Mouse (Mus musculus) embryonic facial prominence, embryonic 15.5 days (tissue): ENCODE data around the gene Plekhg3. TPM values are rescaled to one million over a fixed set of nuclear protein-coding genes. Genes with fewer than 3 reads are reported as not detected.
A peak's percentile ranks its signal among the peaks of the same experiment; 100 is the strongest.

Experiments
- ATAC-seq: fragments of 200-750 bp; cut with Nextera tagmentation; 2 replicates; pipeline ENCODE4 v1.8.0; 2017; ENCODE audit warnings: low read depth, moderate TSS enrichment; ENCODE audit not compliant: insufficient number of reproducible peaks, low FRiP score, low TSS enrichment
- H3K27ac ChIP-seq: fragments of 300-500 bp; sonication (generic); replicated peaks from 2 replicates; pipeline ENCODE4 v1.5.1; 2015; ENCODE audit warnings: mild to moderate bottlenecking, inconsistent platforms
- H3K27me3 ChIP-seq: fragments of 300-500 bp; sonication (generic); 2 replicates; pipeline ENCODE4 v1.6.1; 2015; ENCODE audit warnings: inconsistent platforms
- H3K36me3 ChIP-seq: fragments of 300-500 bp; sonication (generic); 2 replicates; pipeline ENCODE4 v1.6.1; 2015; ENCODE audit warnings: mild to moderate bottlenecking, inconsistent platforms
- H3K4me1 ChIP-seq: fragments of 300-500 bp; sonication (generic); 2 replicates; pipeline ENCODE4 v1.6.1; 2015; ENCODE audit warnings: inconsistent platforms
- H3K4me2 ChIP-seq: fragments of 300-500 bp; sonication (generic); replicated peaks from 2 replicates; pipeline ENCODE4 v1.6.1; 2015; ENCODE audit warnings: mild to moderate bottlenecking, inconsistent platforms
- H3K4me3 ChIP-seq: fragments of 300-500 bp; sonication (generic); replicated peaks from 2 replicates; pipeline ENCODE4 v1.5.1; 2015; ENCODE audit warnings: mild to moderate bottlenecking, inconsistent platforms
- H3K9ac ChIP-seq: fragments of 300-500 bp; sonication (generic); 2 replicates; pipeline ENCODE4 v1.6.1; 2015; ENCODE audit warnings: inconsistent platforms
- H3K9me3 ChIP-seq: fragments of 300-500 bp; sonication (generic); replicated peaks from 2 replicates; pipeline ENCODE4 v1.6.1; 2016; ENCODE audit warnings: inconsistent platforms
- WGBS: fragments of 180-500 bp; shearing (Covaris S2); methylation state at CpG from one replicate; pipeline ENCODE4 v1.1.7; 2015; 5-methylcytosine and 5-hydroxymethylcytosine counted together
- polyA plus RNA-seq: library from polyadenylated mRNA; unstranded; fragments of >200 nt; fragmentation: Nextera tagmentation; extraction: Ambion mirVana; gene quantifications from 2 replicates; pipeline ENCODE4 v1.2.1, GENCODE M21; 2015

Gene Plekhg3
- polyA plus RNA-seq, 1 experiment from 2014 or later: 8.9 TPM

DNA sequence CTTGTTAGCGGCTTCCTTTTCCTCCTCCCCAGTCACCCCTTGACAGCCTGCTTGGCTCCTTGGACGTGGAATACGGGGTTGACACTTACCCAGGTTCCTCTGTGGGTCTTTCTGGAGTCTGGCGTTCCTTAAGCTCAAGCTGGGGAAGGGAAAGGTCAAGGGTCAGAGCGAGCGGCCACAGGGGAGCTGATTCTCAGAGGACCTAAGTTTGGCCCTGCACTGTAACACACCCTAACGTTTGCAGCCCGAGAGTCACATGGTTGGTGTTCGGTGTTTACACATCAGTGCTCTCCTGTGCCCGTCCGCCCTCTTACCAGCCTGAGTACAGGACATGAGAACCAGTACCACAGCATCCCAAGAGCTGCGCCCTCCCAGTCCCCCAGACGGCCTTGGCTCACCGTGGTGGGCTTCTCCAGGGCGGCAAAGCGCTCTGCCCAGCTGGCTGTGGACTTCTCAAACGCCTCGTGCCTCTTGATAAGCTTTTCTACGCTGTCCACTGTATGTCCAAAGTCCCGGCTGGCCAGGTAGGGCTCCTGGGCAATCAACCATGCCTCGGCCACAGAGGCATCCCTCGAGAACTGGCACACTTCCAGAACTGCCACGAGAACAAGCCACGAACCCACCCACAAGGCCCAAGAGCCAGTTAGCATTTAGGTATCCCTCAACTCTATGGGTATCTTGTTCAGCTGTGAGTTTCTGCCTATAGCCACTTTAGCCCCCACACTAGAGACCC, 67.7 kb downstream of the Plekhg3 start:
- ATAC-seq: no peak
- no peak overlapping the region for H3K9ac ChIP-seq

DNA sequence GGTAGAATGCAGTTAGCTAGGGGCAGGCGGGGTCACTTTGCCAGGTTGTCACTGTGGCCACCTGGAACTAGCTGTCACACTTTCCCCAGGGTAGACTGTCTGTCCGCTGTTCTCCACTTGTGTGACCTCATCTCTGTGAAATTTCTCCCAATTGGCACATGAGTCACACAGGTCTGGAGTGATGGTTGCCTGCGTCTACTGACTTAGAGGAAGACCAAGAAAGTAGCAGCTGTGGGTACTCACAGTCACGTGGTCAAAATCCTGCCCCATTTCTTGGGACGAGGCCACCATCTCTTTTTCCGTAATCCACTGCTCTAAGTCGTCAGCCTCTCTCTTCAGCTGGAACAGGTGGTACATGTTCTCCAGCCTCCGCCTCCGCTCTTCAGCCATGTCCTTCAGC, 73.1 kb downstream of the Plekhg3 start:
- H3K27ac ChIP-seq: no peak overlapping the region
- no peaks in the 10 kb centered on the region for H3K4me1 ChIP-seq
- no peaks in the 10 kb centered on the region for H3K9me3 ChIP-seq
- WGBS: 81% methylated on average over 9 of the region's 9 CpGs
- ATAC-seq: no peak
- no peak overlapping the region for H3K9ac ChIP-seq
- H3K27me3 ChIP-seq: no peaks in the 10 kb centered on the region
- no peak overlapping the region for H3K4me2 ChIP-seq
- no peak overlapping the region for H3K4me3 ChIP-seq
- no peaks in the 10 kb centered on the region for H3K36me3 ChIP-seq

More for the DNA sequence above, 67.7 kb downstream of the Plekhg3 start:
- Histone ChIP-seq H3K27ac (no peak overlapping the region), H3K4me3 (no peak overlapping the region), H3K4me2 (no peak overlapping the region), H3K4me1 (peaks cover 33% of the 10 kb centered on the region), H3K9me3 (no peaks in the 10 kb centered on the region), H3K27me3 (no peaks in the 10 kb centered on the region), H3K36me3 (no peaks in the 10 kb centered on the region)
- 67% methylated on average over 24 of the region's 24 CpGs for WGBS

DNA sequence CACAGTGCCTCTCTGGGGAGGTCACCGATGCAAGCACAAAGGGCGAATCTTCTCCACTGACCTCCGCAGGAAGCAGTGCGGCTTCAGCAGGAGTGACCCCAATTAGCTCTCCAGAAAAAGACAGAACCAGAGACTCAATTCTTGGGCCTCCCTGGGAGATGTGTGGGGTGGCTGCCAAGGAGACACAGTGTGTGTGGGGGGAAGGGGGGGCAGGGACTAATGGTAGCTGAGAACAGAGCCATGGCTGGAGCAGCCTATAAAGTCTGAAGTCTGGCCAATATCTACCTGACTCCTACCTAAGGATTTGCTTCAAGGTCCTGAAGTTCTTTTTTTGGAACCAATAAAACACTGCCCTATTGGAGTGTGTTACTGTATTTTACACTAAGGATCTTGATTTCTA, 73.9 kb downstream of the Plekhg3 start:
- WGBS: 57% methylated on average over 4 of the region's 4 CpGs
- no peaks in the 10 kb centered on the region for H3K9me3 ChIP-seq
- no peak overlapping the region for H3K27ac ChIP-seq
- no peaks in the 10 kb centered on the region for H3K36me3 ChIP-seq
- no peak overlapping the region for H3K4me2 ChIP-seq
- H3K9ac ChIP-seq: no peak overlapping the region
- no peak overlapping the region for H3K4me3 ChIP-seq
- ATAC-seq: no peak
- H3K4me1 ChIP-seq: no peaks in the 10 kb centered on the region
- H3K27me3 ChIP-seq: no peaks in the 10 kb centered on the region

DNA sequence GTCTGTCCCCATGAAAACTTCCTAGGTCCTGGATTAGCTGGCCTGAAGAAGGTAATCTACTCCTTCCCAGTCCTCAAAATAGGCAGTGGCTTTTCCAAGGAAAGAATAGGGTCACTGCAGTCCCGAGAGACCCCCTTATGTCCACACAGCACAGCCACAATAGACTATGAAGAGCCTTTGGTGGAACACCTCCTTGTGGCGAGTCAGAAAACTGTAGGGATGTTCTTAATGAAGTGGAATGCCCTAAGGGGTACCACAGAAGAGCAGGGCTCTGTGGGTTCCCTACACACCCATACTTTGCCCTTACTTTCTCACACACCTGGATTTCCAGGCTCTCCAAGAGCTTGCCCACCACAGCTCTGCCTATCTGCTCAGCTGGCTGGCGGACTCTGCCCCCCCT, 75.1 kb downstream of the Plekhg3 start:
- no peak for ATAC-seq
- 59% methylated on average over 3 of the region's 3 CpGs for WGBS
- H3K9ac ChIP-seq: no peak overlapping the region
- H3K4me1 ChIP-seq: no peaks in the 10 kb centered on the region
- no peaks in the 10 kb centered on the region for H3K9me3 ChIP-seq
- H3K4me2 ChIP-seq: no peak overlapping the region
- H3K36me3 ChIP-seq: no peaks in the 10 kb centered on the region
- no peaks in the 10 kb centered on the region for H3K27me3 ChIP-seq
- no peak overlapping the region for H3K4me3 ChIP-seq
- H3K27ac ChIP-seq: no peak overlapping the region

DNA sequence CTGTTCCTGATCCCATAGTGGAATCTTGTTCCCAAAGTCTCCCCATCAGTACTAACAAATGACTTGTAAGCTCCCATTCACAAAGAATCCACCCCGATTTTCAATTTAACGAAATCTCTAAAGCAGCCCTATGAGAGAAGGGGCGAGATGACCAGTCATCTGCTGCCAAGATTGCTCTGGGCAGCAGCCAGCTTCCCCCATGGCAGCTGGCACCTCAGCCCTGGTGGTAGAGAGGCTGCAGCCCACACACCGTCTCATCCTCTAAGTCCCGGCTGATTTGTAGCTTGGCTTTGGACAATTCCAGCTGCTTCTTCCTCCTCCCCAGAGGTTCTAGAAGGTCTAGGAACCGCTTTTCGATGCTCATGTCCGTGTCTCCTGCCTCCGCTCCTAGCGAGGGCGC, 77.5 kb downstream of the Plekhg3 start:
- H3K4me2 ChIP-seq: no peak overlapping the region
- WGBS: 84% methylated on average over 11 of the region's 11 CpGs
- ATAC-seq: no peak

DNA sequence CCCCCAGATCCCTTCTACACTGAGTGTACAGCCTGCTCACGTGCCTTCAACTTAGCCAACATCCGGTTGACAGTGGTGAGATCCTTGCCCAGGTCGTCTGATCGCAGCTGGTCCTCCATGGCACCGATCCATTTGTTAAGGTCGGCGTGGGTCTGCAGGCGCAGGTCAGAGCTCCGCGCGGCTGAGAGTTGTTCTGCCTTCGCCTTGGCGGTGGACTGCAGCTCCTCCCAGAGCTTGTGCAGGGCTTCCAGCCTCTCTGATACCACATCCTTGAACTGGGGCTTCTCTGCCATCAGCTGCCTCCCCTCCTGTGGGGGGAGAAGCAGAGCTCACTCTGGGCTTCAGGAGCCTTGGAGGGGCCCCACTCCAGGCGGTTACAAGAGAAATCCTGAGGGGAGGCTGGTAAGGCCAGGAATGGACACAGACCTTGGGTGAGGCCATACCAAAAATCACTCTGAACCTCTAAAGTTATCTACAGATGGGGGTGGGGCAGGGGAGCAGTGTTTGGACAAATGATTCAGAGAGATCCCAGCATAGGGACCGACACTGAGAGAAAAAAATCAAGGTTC, 78.4 kb downstream of the Plekhg3 start:
- H3K4me1 ChIP-seq: no peaks in the 10 kb centered on the region

More for the DNA sequence above, 77.5 kb downstream of the Plekhg3 start:
- no peak overlapping the region for H3K27ac ChIP-seq
- no peak overlapping the region for H3K4me3 ChIP-seq
- no peaks in the 10 kb centered on the region for H3K9me3 ChIP-seq
- H3K27me3 ChIP-seq: no peaks in the 10 kb centered on the region
- no peaks in the 10 kb centered on the region for H3K4me1 ChIP-seq
- H3K36me3 ChIP-seq: no peaks in the 10 kb centered on the region
- H3K9ac ChIP-seq: no peak overlapping the region

DNA sequence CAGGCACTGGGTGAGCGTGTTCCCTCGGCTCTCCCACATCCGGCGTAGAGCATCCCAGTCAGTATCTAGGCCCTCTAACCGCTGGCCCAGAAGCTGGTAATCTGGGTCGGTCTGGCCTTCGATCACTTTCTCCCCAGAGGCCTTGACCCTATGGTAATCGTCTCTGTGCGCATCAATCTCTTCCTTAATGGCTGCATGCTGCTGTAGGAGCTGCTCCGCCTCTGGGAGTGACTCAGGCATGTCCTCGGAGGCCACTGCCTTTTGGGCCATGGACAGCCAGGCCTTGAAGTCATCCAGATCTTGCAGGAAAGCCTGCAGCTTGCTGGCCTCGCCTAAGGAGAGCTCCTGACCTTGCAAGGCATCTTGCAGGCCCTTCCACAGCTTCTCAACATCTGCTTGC, 81.9 kb downstream of the Plekhg3 start:
- Histone ChIP-seq H3K4me2 (no peak overlapping the region), H3K4me3 (no peak overlapping the region), H3K27ac (no peak overlapping the region), H3K9ac (no peak overlapping the region), H3K36me3 (no peaks in the 10 kb centered on the region), H3K4me1 (peaks cover 6% of the 10 kb centered on the region; the same call in 1 of the 2 replicates), H3K27me3 (no peaks in the 10 kb centered on the region), H3K9me3 (no peaks in the 10 kb centered on the region)
- WGBS: 85% methylated on average over 12 of the region's 12 CpGs
- no peak for ATAC-seq

More for the DNA sequence above, 78.4 kb downstream of the Plekhg3 start:
- Histone ChIP-seq H3K4me2 (no peak overlapping the region), H3K9me3 (no peaks in the 10 kb centered on the region), H3K36me3 (no peaks in the 10 kb centered on the region), H3K27ac (no peak overlapping the region), H3K4me3 (no peak overlapping the region), H3K9ac (no peak overlapping the region), H3K27me3 (no peaks in the 10 kb centered on the region)
- no peak for ATAC-seq
- WGBS: 76% methylated on average over 15 of the region's 15 CpGs

DNA sequence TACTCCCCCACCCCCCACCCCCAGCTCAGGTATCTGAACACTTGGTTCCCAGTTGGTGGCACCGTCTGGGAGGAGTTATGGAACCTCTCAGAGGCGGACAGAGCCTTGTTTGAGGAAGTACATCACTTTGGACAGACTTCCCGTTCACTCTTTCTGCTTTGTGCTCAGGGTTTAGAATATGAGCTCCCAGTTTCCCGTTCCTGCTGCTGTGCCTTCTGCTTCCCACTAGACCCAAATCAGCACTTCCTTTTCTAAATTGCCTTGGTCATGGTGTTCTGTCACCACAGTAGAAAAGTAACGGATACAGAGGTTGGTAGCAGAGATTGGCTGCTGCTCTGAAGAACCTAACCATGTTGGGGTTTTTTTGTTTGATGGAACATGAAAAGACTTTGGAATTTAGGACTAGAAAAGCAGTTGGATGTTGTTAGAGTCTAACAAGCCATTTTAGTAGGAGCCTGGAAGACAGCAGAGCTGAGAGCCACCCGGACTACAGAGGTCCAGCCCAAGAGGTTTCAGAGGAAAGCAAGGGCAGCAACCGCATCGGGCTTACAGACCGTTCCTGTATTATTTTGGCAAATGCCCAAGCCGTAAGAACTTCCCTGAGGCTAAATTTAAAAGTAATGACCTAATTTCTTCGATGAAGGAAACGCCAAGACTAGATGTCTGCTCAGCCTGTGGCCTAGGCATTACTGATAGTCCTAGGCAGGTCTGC, 84.3 kb downstream of the Plekhg3 start:
- Histone ChIP-seq H3K9me3 (no peaks in the 10 kb centered on the region), H3K4me1 (peaks cover 6% of the 10 kb centered on the region; the same call in 1 of the 2 replicates), H3K4me2 (no peak overlapping the region), H3K27me3 (no peaks in the 10 kb centered on the region), H3K27ac (0 out of 2 replicates have a peak overlapping the region, but pooled peaks have one; percentile 28), H3K9ac (no peak overlapping the region), H3K4me3 (no peak overlapping the region), H3K36me3 (no peaks in the 10 kb centered on the region)
- WGBS: 35% methylated on average over 12 of the region's 12 CpGs
- no peak for ATAC-seq

DNA sequence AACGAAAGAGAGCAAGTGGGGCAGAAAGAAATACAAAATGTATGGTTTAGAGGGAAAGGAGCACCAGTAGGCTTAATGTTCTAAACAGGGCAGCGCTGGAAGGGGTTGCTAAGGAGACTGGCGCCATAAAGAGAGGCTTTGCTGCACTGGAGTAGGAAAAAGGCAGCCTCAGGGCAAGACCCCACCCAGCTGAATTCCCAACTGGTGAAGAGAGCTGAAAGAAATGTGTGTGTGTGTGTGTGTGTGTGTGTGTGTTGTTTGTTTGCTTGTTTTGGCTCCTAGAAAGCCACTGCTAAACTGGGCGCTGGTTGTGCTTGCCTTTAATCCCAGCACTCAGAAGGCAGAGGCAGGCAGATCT, 84.9 kb downstream of the Plekhg3 start:
- ATAC-seq: no peak
- H3K36me3 ChIP-seq: no peaks in the 10 kb centered on the region
- H3K27me3 ChIP-seq: no peaks in the 10 kb centered on the region
- H3K9ac ChIP-seq: no peak overlapping the region
- H3K4me3 ChIP-seq: no peak overlapping the region
- no peaks in the 10 kb centered on the region for H3K9me3 ChIP-seq
- 64% methylated on average over 4 of the region's 4 CpGs for WGBS
- H3K27ac ChIP-seq: 0 out of 2 replicates have a peak overlapping the region, but pooled peaks have one; percentile 28
- peaks cover 6% of the 10 kb centered on the region; the same call in 1 of the 2 replicates for H3K4me1 ChIP-seq
- no peak overlapping the region for H3K4me2 ChIP-seq

DNA sequence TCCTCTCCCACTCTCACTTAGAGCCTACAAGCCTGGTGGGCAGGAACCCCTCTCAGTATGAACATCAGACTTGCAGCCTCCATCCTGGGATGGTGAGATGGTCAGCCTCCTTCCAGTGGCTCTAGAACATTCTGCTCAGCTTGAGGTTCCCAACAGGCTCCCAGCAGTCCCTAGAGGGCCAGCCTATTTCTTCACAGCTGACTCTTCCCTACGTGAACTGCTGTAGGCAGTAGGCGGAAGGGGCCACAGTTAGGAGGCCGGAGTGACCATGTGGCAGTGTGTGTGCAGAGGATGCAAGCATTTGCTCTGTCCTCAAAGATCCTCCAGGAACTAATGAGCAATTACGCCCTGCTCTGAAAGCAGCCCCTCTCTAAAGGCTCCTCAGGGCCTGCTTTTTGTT, 87.5 kb downstream of the Plekhg3 start:
- H3K9ac ChIP-seq: no peak overlapping the region
- H3K4me3 ChIP-seq: no peak overlapping the region
- H3K36me3 ChIP-seq: no peaks in the 10 kb centered on the region
- ATAC-seq: no peak
- 65% methylated on average over 4 of the region's 4 CpGs for WGBS
- H3K27me3 ChIP-seq: no peaks in the 10 kb centered on the region
- peaks cover 9% of the 10 kb centered on the region for H3K4me1 ChIP-seq
- no peaks in the 10 kb centered on the region for H3K9me3 ChIP-seq
- H3K4me2 ChIP-seq: no peak overlapping the region
- no peak overlapping the region for H3K27ac ChIP-seq

DNA sequence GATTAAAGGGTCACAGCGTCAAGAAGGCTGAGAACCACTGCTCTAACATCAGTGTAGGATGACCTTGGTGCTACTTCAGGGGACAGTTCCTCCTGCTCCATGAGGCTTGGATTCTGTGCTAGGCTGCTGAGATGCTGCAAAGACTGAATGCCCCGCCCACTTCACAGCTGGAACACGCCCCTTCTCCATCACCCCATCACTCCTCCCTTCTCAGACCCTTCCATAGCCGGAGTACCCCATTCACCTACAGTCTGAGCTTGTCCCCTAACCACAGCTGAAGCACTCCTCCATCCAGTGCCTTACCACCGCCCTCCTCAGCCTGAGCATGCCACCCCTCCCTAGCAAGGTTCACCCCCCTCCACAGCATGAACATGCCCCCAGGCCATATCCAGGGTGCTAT, 89.2 kb downstream of the Plekhg3 start:
- no peaks in the 10 kb centered on the region for H3K9me3 ChIP-seq
- no peak overlapping the region for H3K4me2 ChIP-seq
- no peaks in the 10 kb centered on the region for H3K36me3 ChIP-seq
- no peaks in the 10 kb centered on the region for H3K27me3 ChIP-seq
- H3K27ac ChIP-seq: no peak overlapping the region
- ATAC-seq: no peak
- WGBS: 48% methylated on average over 5 of the region's 5 CpGs
- no peak overlapping the region for H3K9ac ChIP-seq
- H3K4me3 ChIP-seq: no peak overlapping the region
- peaks cover 9% of the 10 kb centered on the region for H3K4me1 ChIP-seq
